Comparison of ENCODE assay signal across 32 mouse cellular contexts in genomic region chr4:56719456-56719855, GRCm38 (mm10). TPM values are rescaled to one million over a fixed set of nuclear protein-coding genes. Genes with fewer than 3 reads are reported as not detected.
DNase-seq lines count a peak whose midpoint lies in the region; ATAC-seq and TF ChIP-seq lines count a peak whose summit lies in the region.
"Had no signal": no experiment of that assay in that cellular context is flagged by ENCODE, and none has a peak within 500 bp of the region (broad histone marks: within the 10 kb centered on the region; RNA-seq: fewer than 3 reads in every experiment).

No protein-coding gene starts in this region.

- H3K9ac ChIP-seq in heart, embryonic 11.5 days (ENCODE audit: low read depth, low read length): no peak overlapping the region
- H3K9ac ChIP-seq in heart, postnatal 0 days (replicated peaks; ENCODE audit: low read depth, low read length): peak overlapping the region; percentile 47; the same call in 1 of the 2 replicates
- H3K9ac ChIP-seq: embryonic facial prominence, embryonic 15.5 days; hindbrain, embryonic 14.5 days; limb, embryonic 15.5 days; liver, embryonic 14.5 days; lung, embryonic 15.5 days had no signal

- no peak for TF ChIP-seq POLR2A in thymus, adult 2 months (IDR thresholded peaks at IDR 0.05; ENCODE audit: control insufficient read depth, extremely low read depth, insufficient read depth, low read length, poor library complexity)

- peak overlapping the region; percentile 83 for H3K27ac ChIP-seq in heart, embryonic 11.5 days (ENCODE audit: low read depth, low read length)
- H3K27ac ChIP-seq in heart, postnatal 0 days (ENCODE audit: low read depth): peak overlapping the region; percentile 93
- H3K27ac ChIP-seq in thymus, adult 2 months (ENCODE audit: control insufficient read depth, insufficient read depth, low read length): no peak overlapping the region
- H3K27ac ChIP-seq: embryonic facial prominence, embryonic 15.5 days; hindbrain, embryonic 14.5 days; kidney, postnatal 0 days; limb, embryonic 15.5 days; liver, embryonic 14.5 days; lung, embryonic 15.5 days had no signal

- peak; percentile 49 for DNase-seq in adrenal gland, adult 2 months
- no peak for DNase-seq in adrenal gland, postnatal 4 days (ENCODE audit: low spot score in 2 of 2)
- DNase-seq in heart, adult 9 months (ENCODE audit: low spot score in 2 of 2): peak; percentile 20 to 37
- no peak for DNase-seq in heart, adult 11 months
- peak; percentile 68 for DNase-seq in heart, postnatal 0 days (ENCODE audit: low spot score)
- DNase-seq in thymus, adult 2 months: no peak
- DNase-seq in cerebellum, adult 8-10 months: no peak
- DNase-seq: cerebellum, adult 9-10 months; gastrocnemius, postnatal 14 days; kidney, adult 18-20 months; left cerebral cortex, postnatal 4 days; lung, postnatal 4 days; right cerebral cortex, postnatal 25 days; spleen, adult 18-20 months had no signal

- peaks cover 12% of the 10 kb centered on the region; the same call in 1 of the 2 replicates for H3K4me1 ChIP-seq in heart, embryonic 11.5 days (ENCODE audit: control insufficient read depth, insufficient read depth, low read length)
- H3K4me1 ChIP-seq in heart, postnatal 0 days (ENCODE audit: control insufficient read depth, insufficient read depth): peaks cover 40% of the 10 kb centered on the region
- H3K4me1 ChIP-seq in thymus, adult 2 months (replicated peaks; ENCODE audit: control insufficient read depth, insufficient read depth, low read length): no peaks in the 10 kb centered on the region
- H3K4me1 ChIP-seq: embryonic facial prominence, embryonic 15.5 days had no signal

- ATAC-seq in heart, embryonic 11.5 days (replicated peaks; ENCODE audit: insufficient number of reproducible peaks, low FRiP score, low TSS enrichment): peak; percentile 67; the same call in 1 of the 2 replicates
- ATAC-seq in heart, postnatal 0 days (ENCODE audit: insufficient read depth, low read depth): peak; percentile 91
- ATAC-seq: forebrain, embryonic 16.5 days; inflammation-experienced regulatory T-cells, adult 6 months had no signal

- no peaks in the 10 kb centered on the region for H3K9me3 ChIP-seq in heart, embryonic 11.5 days (replicated peaks; ENCODE audit: control insufficient read depth, low read length)
- H3K9me3 ChIP-seq in heart, postnatal 0 days (replicated peaks; ENCODE audit: control insufficient read depth, low read length): no peaks in the 10 kb centered on the region
- H3K9me3 ChIP-seq: embryonic facial prominence, embryonic 15.5 days; limb, embryonic 15.5 days; lung, embryonic 15.5 days had no signal

- no peaks in the 10 kb centered on the region for H3K36me3 ChIP-seq in heart, embryonic 11.5 days (ENCODE audit: control insufficient read depth, insufficient read depth, low read length)
- H3K36me3 ChIP-seq in heart, postnatal 0 days (replicated peaks; ENCODE audit: control insufficient read depth, insufficient read depth, low read length): no peaks in the 10 kb centered on the region
- no peaks in the 10 kb centered on the region for H3K36me3 ChIP-seq in thymus, adult 2 months (ENCODE audit: control insufficient read depth, insufficient read depth, low read length)
- H3K36me3 ChIP-seq: embryonic facial prominence, embryonic 15.5 days; limb, embryonic 15.5 days; lung, embryonic 15.5 days had no signal

- no peak overlapping the region for H3K4me3 ChIP-seq in heart, embryonic 11.5 days (ENCODE audit: low read depth, low read length)
- no peak overlapping the region for H3K4me3 ChIP-seq in heart, postnatal 0 days (ENCODE audit: low read depth, low read length)
- H3K4me3 ChIP-seq in thymus, adult 2 months (ENCODE audit: control insufficient read depth, insufficient read depth, low read length): no peak overlapping the region
- H3K4me3 ChIP-seq: embryonic facial prominence, embryonic 15.5 days; limb, embryonic 15.5 days; lung, embryonic 15.5 days had no signal

- 32% methylated on average over 9 of the region's 9 CpGs for WGBS in heart, embryonic 11.5 days (ENCODE audit: insufficient replicate concordance)
- 17% methylated on average over 9 of the region's 9 CpGs for WGBS in heart, postnatal 0 days
- 77% methylated on average over 9 of the region's 9 CpGs for WGBS in thymus, adult 2 months

- H3K4me2 ChIP-seq in heart, embryonic 11.5 days: peak overlapping the region; percentile 36
- H3K4me2 ChIP-seq in heart, postnatal 0 days (ENCODE audit: low read depth, low read length): peak overlapping the region; percentile 6; the same call in 1 of the 2 replicates
- H3K4me2 ChIP-seq: embryonic facial prominence, embryonic 15.5 days; hindbrain, embryonic 14.5 days; limb, embryonic 15.5 days; lung, embryonic 15.5 days had no signal

- no peaks in the 10 kb centered on the region for H3K27me3 ChIP-seq in heart, embryonic 11.5 days (ENCODE audit: control insufficient read depth, insufficient read depth, low read length)
- no peaks in the 10 kb centered on the region for H3K27me3 ChIP-seq in heart, postnatal 0 days (ENCODE audit: control insufficient read depth, insufficient read depth, low read length)
- no peaks in the 10 kb centered on the region for H3K27me3 ChIP-seq in thymus, adult 2 months (ENCODE audit: control insufficient read depth, insufficient read depth, low read length)
- H3K27me3 ChIP-seq: embryonic facial prominence, embryonic 15.5 days; limb, embryonic 15.5 days; lung, embryonic 15.5 days had no signal

- no peak for TF ChIP-seq CTCF in heart, postnatal 0 days (IDR thresholded peaks at IDR 0.05; ENCODE audit: low read depth)
- TF ChIP-seq CTCF in thymus, adult 2 months (IDR thresholded peaks at IDR 0.05; ENCODE audit: borderline replicate concordance, control insufficient read depth, extremely low read depth, insufficient read depth, low read length, poor library complexity): no peak

- TF ChIP-seq EP300 in heart, postnatal 0 days (IDR thresholded peaks at IDR 0.05; ENCODE audit: low read depth): no peak

RNA-seq across cellular contexts. Expression of gene Gm26657, which starts 20.4 kb away (rescaled TPM):
- total RNA-seq in adrenal gland, adult 2 months (2021): not detected
- polyA plus RNA-seq in adrenal gland, adult 2 months (2012; rRNA removed): not detected in 2 replicates
- not detected for total RNA-seq in adrenal gland, postnatal 4 days (2021)
- polyA plus RNA-seq in heart, embryonic 11.5 days (2014; fragmentation: Nextera tagmentation; extraction: Ambion mirVana): not detected in 2 replicates
- total RNA-seq in heart, postnatal 0 days (2014; rRNA removed; ENCODE audit: low replicate concordance): not detected in 2 replicates
- not detected in 2 replicates for polyA plus RNA-seq in heart, postnatal 0 days (2015; fragmentation: Nextera tagmentation; extraction: Ambion mirVana)
- not detected in 2 replicates for polyA plus RNA-seq in thymus, adult 2 months (2012; rRNA removed)
- total RNA-seq: common myeloid progenitor, adult 5-6 weeks; gastrocnemius, postnatal 14 days; heart, postnatal 14 days; layer of hippocampus, postnatal 14 days; left cerebral cortex, adult 8-10 months; left cerebral cortex, postnatal 4 days; megakaryocyte-erythroid progenitor cell, adult 5-6 weeks had no signal
- polyA plus RNA-seq: brain, embryonic 14.5 days; embryonic facial prominence, embryonic 15.5 days; forebrain, embryonic 16.5 days; hindbrain, embryonic 14.5 days; inflammation-experienced regulatory T-cells, adult 6 months; kidney, postnatal 0 days; large intestine, adult 2 months; limb, embryonic 15.5 days; liver, embryonic 14.5 days; lung, embryonic 15.5 days; neural tube, embryonic 11.5 days; urinary bladder, adult 2 months had no signal

RNA-seq across cellular contexts. Expression of gene Actl7b, which starts 21.8 kb away (rescaled TPM):
- under 1 TPM in 1 of 2 experiments, not detected in 1; 0.20 TPM for total RNA-seq in adrenal gland, adult 2 months (2021)
- not detected in 2 replicates for polyA plus RNA-seq in adrenal gland, adult 2 months (2012; rRNA removed)
- total RNA-seq in adrenal gland, postnatal 4 days (2021): under 1 TPM in 1 of 2 experiments, not detected in 1; 0.34 TPM
- polyA plus RNA-seq in heart, embryonic 11.5 days (2014; fragmentation: Nextera tagmentation; extraction: Ambion mirVana): not detected in 2 replicates
- total RNA-seq in heart, postnatal 0 days (2014; rRNA removed; ENCODE audit: low replicate concordance): 0.35 TPM in 1 of 2 replicates, not detected in the other
- polyA plus RNA-seq in heart, postnatal 0 days (2015; fragmentation: Nextera tagmentation; extraction: Ambion mirVana): not detected in 2 replicates
- polyA plus RNA-seq in thymus, adult 2 months (2012; rRNA removed): 0.59 TPM in 1 of 2 replicates, not detected in the other
- total RNA-seq: common myeloid progenitor, adult 5-6 weeks; gastrocnemius, postnatal 14 days; left cerebral cortex, postnatal 4 days had no signal
- polyA plus RNA-seq: embryonic facial prominence, embryonic 15.5 days; forebrain, embryonic 16.5 days; hindbrain, embryonic 14.5 days; inflammation-experienced regulatory T-cells, adult 6 months; kidney, postnatal 0 days; large intestine, adult 2 months; limb, embryonic 15.5 days; liver, embryonic 14.5 days; lung, embryonic 15.5 days; neural tube, embryonic 11.5 days; urinary bladder, adult 2 months had no signal

RNA-seq across cellular contexts. Expression of gene Actl7a, which starts 23.8 kb away (rescaled TPM):
- not detected for total RNA-seq in adrenal gland, adult 2 months (2021)
- not detected in 2 replicates for polyA plus RNA-seq in adrenal gland, adult 2 months (2012; rRNA removed)
- not detected for total RNA-seq in adrenal gland, postnatal 4 days (2021)
- 0.20 TPM in 1 of 2 replicates, not detected in the other for polyA plus RNA-seq in heart, embryonic 11.5 days (2014; fragmentation: Nextera tagmentation; extraction: Ambion mirVana)
- total RNA-seq in heart, postnatal 0 days (2014; rRNA removed; ENCODE audit: low replicate concordance): not detected in 2 replicates
- not detected in 2 replicates for polyA plus RNA-seq in heart, postnatal 0 days (2015; fragmentation: Nextera tagmentation; extraction: Ambion mirVana)
- polyA plus RNA-seq in thymus, adult 2 months (2012; rRNA removed): 0.05 TPM in 1 of 2 replicates, not detected in the other
- total RNA-seq: common myeloid progenitor, adult 5-6 weeks; gastrocnemius, postnatal 14 days; heart, postnatal 14 days; layer of hippocampus, postnatal 14 days; left cerebral cortex, adult 8-10 months; left cerebral cortex, postnatal 4 days; megakaryocyte-erythroid progenitor cell, adult 5-6 weeks had no signal
- polyA plus RNA-seq: brain, embryonic 14.5 days; embryonic facial prominence, embryonic 15.5 days; forebrain, embryonic 16.5 days; hindbrain, embryonic 14.5 days; inflammation-experienced regulatory T-cells, adult 6 months; kidney, postnatal 0 days; large intestine, adult 2 months; limb, embryonic 15.5 days; liver, embryonic 14.5 days; lung, embryonic 15.5 days; neural tube, embryonic 11.5 days; urinary bladder, adult 2 months had no signal

Comparison
In these comparisons a context has a peak if more than half of its experiments do, and no peak if none do; other contexts are left out.
1. DNase-seq: peak in adrenal gland, adult 2 months (single experiment), heart, adult 9 months (2 of 2) and heart, postnatal 0 days (single experiment); none in adrenal gland, postnatal 4 days (0 of 2), heart, adult 11 months (single experiment), thymus, adult 2 months (single experiment) and cerebellum, adult 8-10 months (single experiment).